Mouse (Mus musculus): Measurements from ENCODE around the gene Sel1l3. TPM values are rescaled to one million over a fixed set of nuclear protein-coding genes. Genes with fewer than 3 reads are reported as not detected.

Gene Sel1l3
- total RNA-seq, 4 experiments from 2014 or later = 55.6 to 65.4 (median 56.4) TPM

DNA sequence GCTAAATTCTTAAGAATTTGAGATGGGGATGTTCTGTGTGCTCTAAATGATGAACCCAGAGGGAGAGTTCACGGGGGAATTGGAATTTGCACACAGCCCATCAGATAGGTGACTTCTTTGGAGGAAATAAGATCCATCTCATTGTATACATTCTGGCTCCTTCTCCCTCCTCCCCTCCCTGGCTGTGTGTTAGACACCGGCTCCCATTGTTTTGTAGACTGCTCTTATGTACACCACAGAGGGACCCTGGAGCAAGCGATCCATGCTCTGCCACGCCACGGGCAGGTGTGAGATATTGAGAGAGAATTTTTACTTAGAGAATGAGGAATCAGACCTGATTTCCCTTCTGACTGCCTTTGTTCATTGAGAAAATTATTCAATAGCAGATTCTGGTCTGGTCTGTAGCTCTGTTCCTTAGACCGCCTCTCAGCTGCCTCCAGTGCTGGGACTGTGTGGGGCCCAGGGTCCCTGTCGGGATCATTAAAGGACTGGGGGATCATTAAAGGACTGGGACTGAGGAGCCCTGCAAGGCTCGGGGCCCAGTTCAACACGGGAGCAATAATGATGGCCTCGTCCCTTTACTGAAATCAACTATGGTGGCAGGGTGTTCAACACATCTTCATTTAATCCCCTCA, 67.6 kb downstream of the Sel1l3 start:
- no peak for DNase-seq (ENCODE audit: low spot score in 2 of 2)

DNA sequence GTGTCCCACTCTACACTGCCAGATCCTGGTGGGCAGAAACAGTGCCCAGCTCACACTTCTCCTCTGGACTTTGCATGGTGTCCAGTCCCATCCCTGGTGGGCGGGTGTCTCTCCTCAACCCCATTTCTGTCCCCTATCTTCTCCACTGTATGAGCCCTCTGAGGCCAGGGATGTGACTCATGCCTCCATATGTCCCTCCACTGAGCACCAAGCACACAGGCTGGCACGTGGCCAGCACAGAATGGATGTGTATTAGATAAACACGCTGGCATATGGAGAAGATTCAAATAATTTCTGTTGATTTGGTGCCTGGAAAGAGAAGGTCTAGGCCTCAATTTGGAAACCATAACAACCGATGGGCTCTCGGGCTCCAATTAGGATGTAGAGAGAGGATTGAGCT, 71.1 kb downstream of the Sel1l3 start:
- peak in 1 of 2 experiments; percentile 74 for DNase-seq (ENCODE audit: low spot score in 2 of 2)

DNA sequence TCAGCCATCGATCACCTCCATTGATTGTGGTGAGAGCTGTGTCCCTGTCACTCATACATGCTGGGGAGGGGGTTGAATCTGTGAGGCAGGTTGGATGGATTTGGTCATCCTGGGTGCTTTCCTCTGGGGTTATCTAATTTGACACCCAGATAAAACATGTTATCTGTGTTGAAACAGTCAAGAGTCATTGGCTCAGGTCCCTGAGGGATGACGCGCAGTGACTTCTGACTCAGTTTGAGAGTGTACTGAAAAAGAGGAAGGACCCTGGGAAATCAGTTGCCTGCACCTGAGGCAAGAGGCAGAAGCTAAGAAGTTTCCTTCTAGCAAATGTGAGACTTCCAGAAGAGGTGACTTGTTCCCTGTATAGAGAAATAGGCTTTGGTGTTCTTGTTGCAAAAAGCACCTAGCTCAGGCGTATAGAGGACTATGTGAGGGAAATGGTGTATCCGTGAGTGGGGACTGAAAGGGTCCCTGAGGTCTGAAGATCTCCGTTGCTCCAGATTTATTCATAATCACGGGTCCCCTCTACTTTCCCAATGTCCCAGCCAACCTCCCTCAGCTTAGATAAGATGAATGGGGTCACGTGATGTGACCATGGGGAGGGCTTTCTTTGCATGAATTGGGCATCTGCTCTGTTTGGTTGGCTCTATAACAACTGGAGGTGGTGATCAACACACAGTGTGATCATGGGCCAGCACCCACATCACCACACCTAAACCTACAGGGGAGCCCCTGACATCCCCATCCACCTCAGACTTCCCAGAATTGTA, 73.4 kb downstream of the Sel1l3 start:
- DNase-seq (ENCODE audit: low spot score in 2 of 2) = no peak

DNA sequence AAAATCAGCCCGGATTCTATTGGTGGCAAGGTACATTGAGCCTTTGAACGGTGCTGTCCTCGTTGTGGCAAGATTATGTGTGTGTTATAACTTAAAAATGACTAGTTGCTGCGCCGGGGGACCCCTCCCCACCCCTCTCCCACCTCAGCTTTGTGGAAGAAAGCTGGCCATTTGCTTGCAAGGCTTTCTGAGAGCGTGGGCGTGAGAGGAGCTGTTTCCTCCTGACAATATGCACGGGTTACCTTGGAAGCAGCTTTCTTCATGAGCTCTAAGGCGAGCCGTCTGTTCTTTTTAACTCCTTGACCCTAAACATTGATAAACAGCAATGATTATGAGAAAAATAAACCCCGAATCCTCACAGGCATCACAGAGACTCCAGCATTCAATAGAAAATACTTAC, 74.2 kb downstream of the Sel1l3 start:
- peak in 1 of 2 experiments; percentile 50 for DNase-seq (ENCODE audit: low spot score in 2 of 2)

DNA sequence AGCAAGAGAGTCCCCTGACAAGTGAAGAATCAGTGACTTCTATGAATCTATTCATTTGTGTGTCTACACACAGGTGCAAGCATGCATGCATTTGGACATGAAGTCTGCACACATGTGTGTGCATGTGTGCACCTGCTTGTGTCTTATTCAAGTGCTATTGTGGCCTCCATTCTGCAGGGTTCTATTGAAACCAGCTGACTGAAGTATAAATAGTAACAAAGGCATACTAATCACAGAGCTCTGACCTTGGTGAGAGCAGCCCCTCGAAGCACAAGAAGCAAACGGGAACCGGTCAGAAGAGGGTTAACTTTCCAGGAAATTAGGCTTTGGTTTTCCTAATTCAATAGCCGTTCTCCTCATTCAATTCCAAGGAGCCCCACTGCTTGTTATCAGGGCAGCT, 74.6 kb downstream of the Sel1l3 start:
- no peak for DNase-seq (ENCODE audit: low spot score in 2 of 2)

DNA sequence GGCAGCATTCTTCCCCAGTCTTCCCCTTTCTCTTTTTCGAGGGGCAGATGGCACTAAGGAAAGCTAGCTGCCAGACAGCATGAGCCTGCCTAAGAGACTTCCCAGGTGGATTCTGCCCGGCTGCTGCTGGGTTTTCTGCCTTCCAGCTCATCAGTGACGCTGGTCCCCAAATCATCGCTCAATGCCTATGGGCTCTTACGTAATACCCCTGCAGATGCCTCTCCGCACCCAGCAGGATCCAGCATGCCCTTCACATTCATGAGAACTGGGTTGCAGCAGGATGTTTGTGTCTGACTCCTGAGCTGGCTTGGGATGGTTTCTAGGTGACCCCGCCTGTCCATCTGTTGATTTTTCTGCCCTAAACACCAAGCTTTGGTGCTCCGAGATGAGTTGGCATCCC, 75.7 kb downstream of the Sel1l3 start:
- peak in 1 of 2 experiments; percentile 56 for DNase-seq (ENCODE audit: low spot score in 2 of 2)

DNA sequence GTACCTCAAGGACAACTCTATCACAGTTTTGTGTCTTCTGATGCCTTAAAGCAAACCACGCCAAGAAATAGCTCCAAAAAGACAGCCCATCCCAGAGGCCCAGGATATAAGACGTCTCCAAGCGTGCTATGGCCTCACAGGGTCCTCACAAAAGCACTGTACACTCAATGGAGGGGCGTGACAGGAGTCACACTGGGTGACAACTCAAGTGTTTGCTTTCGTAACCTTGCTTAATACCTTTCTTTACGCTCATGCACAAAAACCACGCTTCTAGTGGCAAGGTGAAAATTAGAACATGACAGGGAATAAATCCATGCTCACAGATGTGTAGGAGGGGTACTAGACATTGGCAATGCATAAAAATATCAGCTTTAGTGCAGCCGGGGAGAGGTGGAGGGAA, 77.7 kb downstream of the Sel1l3 start:
- no peak for DNase-seq (ENCODE audit: low spot score in 2 of 2)

DNA sequence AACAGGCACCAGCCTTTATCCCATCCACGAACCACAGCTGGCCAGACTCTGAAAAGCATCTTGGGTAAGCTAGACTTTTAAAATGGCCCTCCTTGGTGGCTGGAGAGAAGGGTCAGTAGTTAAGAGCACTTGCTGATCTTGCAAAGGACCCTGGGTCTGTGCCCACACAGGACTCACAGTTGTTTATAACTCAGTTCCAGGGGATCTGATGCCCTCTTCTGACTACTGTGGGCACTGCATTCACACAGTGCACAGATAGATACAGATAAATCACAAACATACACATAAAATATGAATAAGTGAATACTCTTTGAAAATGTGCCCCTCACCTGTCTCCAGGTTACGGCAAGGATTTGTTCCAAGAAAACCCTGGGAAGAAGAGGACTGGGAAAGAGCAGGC, 79.7 kb downstream of the Sel1l3 start:
- no peak for DNase-seq (ENCODE audit: low spot score in 2 of 2)

DNA sequence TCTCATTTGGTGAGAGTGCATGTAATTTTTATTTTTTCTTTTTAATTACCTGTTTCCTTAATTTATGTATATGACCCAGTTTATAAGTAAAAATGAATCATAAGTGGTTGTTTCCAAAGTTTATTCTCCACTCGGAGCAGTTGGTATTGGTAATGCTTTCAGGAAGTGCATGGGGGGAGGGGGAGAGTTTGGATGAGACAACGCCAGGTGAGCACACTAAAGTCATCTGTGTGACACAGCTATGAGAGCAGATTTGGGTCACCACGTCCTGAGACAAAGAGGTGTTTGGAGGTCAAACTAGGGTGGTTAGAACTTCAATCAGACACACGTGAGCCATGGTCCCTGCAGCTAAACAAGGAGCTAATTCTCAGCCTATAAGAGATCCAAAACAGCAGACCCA, 89.0 kb downstream of the Sel1l3 start:
- no peak for DNase-seq (ENCODE audit: low spot score in 2 of 2)

DNA sequence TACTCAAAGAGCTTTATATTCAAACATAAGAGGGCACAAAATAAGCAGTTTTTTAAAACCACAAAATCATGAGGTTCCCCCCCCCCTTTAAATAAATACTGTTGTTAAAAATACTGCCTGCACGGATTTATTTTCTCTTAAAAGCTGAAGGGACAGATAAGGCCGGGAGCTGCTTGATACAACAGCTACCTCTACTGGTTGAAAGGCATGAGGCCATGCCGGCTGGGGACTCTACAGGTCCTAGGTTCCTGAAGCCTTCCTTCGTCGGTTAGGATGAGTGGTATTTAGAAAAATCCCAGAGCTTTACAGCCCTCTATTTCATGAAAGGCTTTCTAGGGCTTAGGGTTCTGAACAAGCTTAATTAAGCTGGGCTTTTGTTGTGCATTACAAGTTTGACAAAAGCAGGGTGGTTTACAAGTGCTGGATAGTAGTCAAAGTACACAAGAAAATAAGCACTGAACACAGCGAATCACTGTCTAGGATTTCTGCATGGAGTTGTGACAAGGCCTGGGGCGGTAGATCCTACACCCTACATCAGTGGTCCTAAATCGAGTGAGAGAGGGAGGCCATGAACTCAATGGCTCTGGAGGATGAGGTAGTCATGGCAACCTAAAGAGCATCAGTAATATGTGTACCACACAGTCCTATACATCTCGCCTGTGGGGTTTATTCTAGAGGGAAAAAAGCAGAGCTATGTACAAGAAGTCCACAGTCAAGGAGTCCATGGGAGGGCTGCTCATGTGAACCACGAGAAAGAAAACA, 90.0 kb downstream of the Sel1l3 start:
- no peak for DNase-seq (ENCODE audit: low spot score in 2 of 2)

DNA sequence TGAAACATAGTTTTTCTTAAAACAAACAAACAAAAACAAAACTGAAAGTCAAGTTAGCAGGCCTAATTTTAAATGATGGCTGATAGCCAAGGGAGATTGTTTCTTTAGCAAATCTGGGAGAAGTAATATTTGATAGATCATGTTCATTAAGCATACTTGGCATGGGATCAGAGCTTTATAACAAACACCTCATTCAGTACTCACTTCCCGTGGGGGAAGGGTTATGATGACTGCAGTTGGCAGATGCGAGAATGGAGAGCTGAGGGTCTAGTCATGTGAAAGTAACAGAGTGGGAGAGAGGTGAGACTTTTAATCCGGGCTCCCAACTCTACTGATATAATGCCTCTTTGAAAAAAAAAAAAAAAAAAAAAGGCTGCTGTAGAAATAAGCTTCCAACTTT, 94.0 kb downstream of the Sel1l3 start:
- DNase-seq (ENCODE audit: low spot score in 2 of 2) = no peak

DNA sequence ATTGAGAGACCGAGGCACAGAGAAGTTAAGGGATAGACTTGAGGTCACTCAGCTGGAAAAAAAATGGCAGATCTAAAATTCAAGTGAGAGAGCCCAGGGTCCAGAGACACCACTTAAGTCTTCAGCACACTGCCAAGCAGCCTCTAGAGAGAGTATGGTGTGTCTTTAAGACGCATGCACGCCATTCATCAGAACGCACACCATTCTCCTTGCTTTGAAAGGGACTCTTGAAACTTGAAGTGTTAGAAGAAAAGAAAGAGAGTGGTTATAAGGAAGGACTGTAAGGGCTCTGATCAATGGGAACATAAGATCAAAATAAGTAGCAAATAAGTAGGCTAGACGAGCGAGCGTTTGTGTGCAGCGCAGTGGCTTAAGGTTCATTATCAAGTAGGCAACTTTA, 95.5 kb downstream of the Sel1l3 start:
- DNase-seq (ENCODE audit: low spot score in 2 of 2) = no peak

DNA sequence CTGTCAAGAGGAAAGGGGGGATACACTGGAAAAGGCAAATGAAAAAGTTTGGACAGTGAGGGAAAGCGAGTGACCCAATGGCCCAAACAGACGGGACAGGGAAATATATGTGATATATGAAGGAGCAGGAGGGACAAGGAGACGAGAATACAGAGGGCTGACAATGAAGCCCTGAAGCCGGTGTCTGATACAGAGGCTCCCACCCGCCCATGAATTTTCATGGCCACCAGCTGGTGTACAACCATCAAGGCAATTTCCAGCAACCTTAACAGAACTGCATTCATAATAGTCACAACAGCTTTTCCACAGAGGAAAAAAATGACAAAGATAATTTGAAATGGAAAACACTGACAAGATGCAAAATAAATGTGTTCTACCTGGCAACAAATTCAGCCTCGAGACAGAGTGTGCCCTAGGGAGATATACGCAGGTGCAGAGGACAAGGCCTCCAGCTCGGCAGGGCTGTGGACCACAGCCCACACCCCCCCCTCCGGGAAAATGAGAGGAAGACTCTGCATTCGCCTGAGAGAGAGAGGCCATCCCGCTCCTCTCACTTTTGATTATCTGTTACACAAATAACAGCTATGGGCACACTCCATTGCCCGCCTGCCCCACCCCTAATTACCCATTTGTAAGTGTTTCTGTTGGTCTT, 99.0 kb downstream of the Sel1l3 start:
- no peak for DNase-seq (ENCODE audit: low spot score in 2 of 2)

DNA sequence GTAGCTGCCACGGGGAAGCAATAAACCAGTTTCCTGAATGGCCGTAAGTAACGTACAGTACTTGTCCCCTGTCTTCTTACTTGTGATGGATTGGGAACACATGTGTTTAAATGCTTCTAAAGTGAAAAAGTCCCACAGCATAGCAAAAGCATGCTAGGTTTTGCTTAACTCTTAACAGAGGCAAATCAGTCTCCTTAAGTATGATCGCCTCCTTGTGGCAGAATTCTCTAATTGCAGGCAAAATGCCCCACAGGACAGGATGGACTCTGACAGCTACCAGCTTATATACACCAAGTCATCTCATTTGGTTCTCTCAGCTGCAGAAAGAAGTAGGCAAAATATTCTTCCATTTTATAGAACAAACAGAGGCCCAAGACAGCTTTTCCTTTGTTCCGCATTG, 100.8 kb downstream of the Sel1l3 start:
- no peak for DNase-seq (ENCODE audit: low spot score in 2 of 2)

DNA sequence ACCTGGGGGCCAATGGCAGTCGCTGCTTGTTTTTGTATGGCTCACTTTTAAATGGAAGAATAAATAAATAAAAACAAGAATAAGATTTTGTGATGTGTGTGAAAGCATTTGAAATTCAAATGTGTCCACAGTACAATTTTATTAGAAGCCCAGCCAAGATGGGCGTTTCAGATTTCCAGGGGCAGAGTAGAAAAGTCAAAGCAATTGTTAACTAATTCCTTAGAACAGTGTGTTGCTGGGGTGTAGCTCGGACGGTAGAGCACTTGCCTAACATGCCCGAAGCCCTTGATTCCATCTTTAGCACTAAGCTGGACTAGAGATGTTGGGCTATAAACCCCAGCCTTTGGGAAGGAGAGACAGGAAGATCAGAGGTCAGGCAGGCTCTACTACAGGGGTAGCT, 102.7 kb downstream of the Sel1l3 start:
- DNase-seq (ENCODE audit: low spot score in 2 of 2) = no peak

DNA sequence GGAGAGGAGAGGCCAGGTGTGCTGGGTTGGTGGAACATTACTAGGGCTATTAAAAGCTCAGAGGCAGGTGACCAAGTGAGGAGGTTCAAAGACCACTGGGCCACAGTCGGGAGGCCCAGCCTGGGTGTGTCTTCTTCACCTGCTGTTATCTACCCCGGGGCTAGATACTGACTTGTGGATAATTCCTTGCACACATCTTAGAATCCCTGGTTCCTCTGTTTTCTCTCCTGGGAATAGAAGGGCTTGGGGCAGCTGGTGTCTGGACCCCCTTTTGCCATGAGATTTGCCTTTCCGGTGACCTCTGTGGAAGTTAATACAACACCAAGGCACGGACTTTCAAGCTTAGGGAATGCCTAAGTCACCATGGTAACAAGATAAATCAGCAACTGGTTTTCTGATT, 103.5 kb downstream of the Sel1l3 start:
- DNase-seq (ENCODE audit: low spot score in 2 of 2) = no peak

DNA sequence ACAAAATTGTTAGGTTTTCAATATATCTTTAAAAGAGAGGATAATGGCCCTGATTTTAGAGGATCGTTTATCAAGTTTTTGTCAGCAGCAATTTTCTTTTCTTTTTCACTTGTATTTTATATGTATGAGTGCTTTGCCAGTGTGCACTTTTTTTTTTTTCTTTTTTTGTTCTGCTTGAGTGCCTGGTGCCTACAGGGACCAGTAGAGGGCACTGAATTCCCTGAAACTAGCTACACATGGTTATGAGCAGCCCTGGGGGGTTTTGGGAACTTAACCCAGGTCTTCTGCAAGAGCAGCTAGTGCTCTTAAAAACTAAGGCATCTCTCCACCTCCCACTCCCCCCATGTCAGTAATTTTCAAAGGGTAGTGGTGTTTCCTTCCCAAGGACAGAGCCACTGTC, 105.1 kb downstream of the Sel1l3 start:
- DNase-seq (ENCODE audit: low spot score in 2 of 2) = no peak

DNA sequence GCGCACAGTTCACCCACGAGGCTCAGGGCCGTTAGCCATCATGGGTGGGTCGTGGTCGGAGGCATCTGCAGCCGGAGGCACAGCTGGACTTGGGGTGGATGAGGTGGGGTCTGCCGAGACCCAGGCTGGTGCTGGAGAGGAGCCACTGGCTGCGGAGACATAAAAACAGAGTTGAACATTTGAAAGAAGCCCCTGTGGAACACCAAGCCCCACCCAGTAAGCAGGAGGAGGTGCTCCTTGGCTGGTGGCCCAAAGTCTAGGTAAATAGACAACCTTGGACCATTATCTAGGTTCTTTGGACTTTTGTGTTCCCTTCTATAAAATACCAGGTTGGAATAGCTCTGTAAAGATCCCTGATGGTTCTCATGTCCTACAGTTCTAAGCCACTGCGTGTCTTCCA, 105.7 kb downstream of the Sel1l3 start:
- DNase-seq (ENCODE audit: low spot score in 2 of 2) = no peak

DNA sequence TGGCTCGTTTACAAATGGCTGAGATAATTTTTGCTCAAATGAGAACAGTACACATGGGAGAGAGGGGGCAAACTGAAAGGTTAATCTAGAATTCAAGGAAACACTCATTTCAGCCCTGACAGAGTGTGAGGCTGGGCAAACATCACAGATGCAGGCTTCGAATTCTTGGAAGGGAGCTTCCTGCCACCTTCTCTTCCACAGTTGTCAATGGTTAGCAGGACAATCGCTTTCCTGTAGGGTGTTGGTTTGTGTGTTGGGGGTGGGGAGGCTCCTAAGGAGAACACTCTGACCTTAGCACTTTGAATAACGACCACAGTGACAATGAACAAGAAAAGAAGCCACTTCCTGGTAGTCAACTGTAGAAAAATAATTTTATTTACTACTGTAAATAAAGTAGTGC, 107.0 kb downstream of the Sel1l3 start:
- DNase-seq (ENCODE audit: low spot score in 2 of 2) = no peak

DNA sequence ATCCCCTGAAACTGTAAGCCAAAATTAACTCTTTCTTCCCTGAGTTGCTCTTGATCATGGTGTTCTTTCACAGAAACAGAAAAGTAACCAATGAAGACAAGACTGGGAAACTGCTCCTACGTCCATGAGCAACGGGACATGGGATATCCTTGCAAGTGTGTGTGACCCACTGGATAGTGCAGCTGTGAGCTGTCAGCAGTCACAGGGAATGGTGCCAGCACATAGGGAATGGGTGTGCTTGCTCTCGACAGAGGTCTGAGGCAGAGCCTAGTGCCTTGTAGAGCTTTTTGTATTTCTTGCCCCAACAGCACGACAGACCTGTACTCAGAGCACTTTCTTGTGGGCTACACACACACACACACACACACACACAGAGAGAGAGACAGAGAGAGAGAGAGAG, 107.6 kb downstream of the Sel1l3 start:
- DNase-seq (ENCODE audit: low spot score in 2 of 2) = no peak

DNA sequence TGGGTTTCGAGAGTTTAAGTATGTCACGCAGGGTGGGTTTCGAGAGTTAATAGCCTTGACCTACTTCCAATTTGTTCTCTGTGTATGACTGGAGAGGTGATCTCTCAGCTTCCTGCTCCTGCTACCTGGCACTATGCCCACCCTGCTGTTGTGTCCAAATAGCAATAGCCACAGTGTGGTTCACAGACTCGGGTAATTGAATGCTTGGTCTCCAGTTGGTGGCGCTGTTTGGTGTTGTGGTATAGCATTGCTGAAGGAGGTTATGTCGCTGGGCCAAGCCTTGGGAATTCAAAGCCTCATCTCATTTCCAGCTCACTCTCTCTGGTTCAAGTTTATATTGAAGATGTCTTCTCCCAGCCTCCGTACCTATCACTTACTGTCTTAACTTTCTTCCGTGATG, 108.0 kb downstream of the Sel1l3 start:
- DNase-seq (ENCODE audit: low spot score in 2 of 2) = peak in 1 of 2 experiments; percentile 12

Measured in left cerebral cortex, adult 8-10 months (tissue).